Mouse (Mus musculus): ENCODE data around the gene Mxd3. TPM values are rescaled to one million over a fixed set of nuclear protein-coding genes. Genes with fewer than 3 reads are reported as not detected.

The Mxd3 gene
- polyA plus RNA-seq, 1 experiment: 8.6 TPM

DNA sequence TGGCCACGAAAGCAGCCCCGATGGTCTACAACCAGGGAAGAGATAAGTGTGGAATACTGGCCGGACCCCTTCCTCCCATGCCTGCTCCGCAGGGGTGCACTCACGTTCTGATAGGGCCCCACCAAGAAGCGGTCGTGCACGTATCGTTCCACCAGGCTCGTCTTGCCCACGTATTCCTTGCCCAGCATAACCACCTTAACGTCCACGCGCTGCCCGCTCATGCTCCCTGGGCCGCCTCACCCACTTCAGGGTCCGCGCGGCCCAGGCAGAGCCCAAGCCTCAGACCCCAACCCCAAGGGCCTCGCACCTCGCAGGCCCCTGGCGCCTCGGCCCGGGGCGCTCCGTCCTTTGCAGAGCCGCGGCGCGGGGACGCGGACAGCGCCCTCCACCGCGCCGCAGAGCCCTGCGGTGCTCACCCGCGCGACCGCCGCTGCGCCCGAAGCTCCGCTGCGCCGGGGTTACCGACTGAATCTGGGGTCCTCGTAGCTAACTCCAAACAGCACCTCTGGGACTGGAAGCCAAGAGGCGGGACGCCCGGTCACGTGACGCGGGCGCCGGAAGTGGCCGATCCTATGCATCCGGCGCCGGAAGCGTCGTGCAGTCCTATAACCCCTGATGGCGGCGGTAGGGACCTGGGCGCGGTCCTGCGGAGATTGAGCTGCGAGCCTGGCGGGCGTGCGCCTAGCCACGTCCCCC, 8.0 kb downstream of the Mxd3 start, which contains the start of gene Rab24:
Gene Rab24 (minus strand): TSS at position 513 of the 696 bp plus-strand sequence.
- Histone ChIP-seq H3K27ac (ENCODE audit: insufficient read depth, low read depth, low read length) (peak within 1 kb of the TSS; percentile 64), H3K4me3 (ENCODE audit: insufficient read depth, low read length) (peak within 1 kb of the TSS; percentile 99), H3K4me1 (ENCODE audit: control insufficient read depth, insufficient read depth, low read length) (peaks cover 52% of the 10 kb centered on the region)
- TF ChIP-seq POLR2A (IDR thresholded peaks at IDR 0.05; ENCODE audit: borderline replicate concordance, low read depth, low read length) (no peak), CTCF (IDR thresholded peaks at IDR 0.05; ENCODE audit: low read depth, low read length) (no peak)

- Histone ChIP-seq H3K4me3 (ENCODE audit: insufficient read depth, low read length) (peak within 1 kb of the TSS; percentile 99), H3K27ac (ENCODE audit: insufficient read depth, low read depth, low read length) (peak within 1 kb of the TSS; percentile 93), H3K4me1 (ENCODE audit: control insufficient read depth, insufficient read depth, low read length) (peaks cover 52% of the 10 kb centered on the region)
- TF ChIP-seq POLR2A (IDR thresholded peaks at IDR 0.05; ENCODE audit: borderline replicate concordance, low read depth, low read length) (no peak), CTCF (IDR thresholded peaks at IDR 0.05; ENCODE audit: low read depth, low read length) (no peak)
Observed at GRCm38 (mm10) chr13:55319931-55320533, 9.6 kb downstream of the Mxd3 start, which contains the start of gene Prelid1. TSS of gene Prelid1 (plus strand) at chr13:55320500.

GRCm38 (mm10) chr13:55318351-55318750, 11.3 kb downstream of the Mxd3 start:
- TF ChIP-seq CTCF (IDR thresholded peaks at IDR 0.05; ENCODE audit: low read depth, low read length) (no peak), POLR2A (IDR thresholded peaks at IDR 0.05; ENCODE audit: borderline replicate concordance, low read depth, low read length) (no peak)
- Histone ChIP-seq H3K27ac (ENCODE audit: insufficient read depth, low read depth, low read length) (peak overlapping the region; percentile 93), H3K4me3 (ENCODE audit: insufficient read depth, low read length) (no peak overlapping the region), H3K4me1 (ENCODE audit: control insufficient read depth, insufficient read depth, low read length) (peaks cover 45% of the 10 kb centered on the region)

DNA sequence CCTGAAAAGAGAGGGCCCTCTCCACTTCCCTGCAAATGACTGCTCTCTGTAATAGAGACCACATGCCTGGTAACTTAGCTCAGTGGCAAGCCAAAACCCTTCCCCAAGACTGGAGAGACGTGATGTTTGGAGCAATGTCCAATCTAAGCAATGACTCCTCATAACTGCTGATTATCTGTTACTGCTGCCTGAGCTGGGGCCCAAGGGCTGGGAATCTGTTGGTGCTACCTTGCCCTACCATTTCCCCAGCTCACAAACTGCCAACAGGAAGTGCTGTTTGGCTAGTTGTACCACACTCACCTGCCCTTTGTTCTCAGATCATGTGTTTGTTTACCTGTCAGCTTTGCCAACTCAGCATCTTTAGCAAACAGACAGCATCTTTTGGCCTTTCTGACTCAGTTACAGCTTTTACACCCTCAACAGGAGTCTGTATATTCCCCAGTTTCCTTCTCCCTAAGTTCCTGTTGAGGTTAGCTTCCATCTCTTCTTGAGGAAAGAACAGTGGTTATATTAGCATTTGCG, 14.7 kb downstream of the Mxd3 start:
- Histone ChIP-seq H3K4me1 (ENCODE audit: control insufficient read depth, insufficient read depth, low read length) (peaks cover 30% of the 10 kb centered on the region), H3K4me3 (ENCODE audit: insufficient read depth, low read length) (no peak overlapping the region), H3K27ac (ENCODE audit: insufficient read depth, low read depth, low read length) (no peak overlapping the region)
- TF ChIP-seq POLR2A (IDR thresholded peaks at IDR 0.05; ENCODE audit: borderline replicate concordance, low read depth, low read length): no peak
- TF ChIP-seq CTCF (IDR thresholded peaks at IDR 0.05; ENCODE audit: low read depth, low read length): no peak

- peaks cover 14% of the 10 kb centered on the region for H3K4me1 ChIP-seq (ENCODE audit: control insufficient read depth, insufficient read depth, low read length)
- H3K27ac ChIP-seq (ENCODE audit: insufficient read depth, low read depth, low read length): no peak overlapping the region
- no peak overlapping the region for H3K4me3 ChIP-seq (ENCODE audit: insufficient read depth, low read length)
- TF ChIP-seq POLR2A (IDR thresholded peaks at IDR 0.05; ENCODE audit: borderline replicate concordance, low read depth, low read length) (no peak), CTCF (IDR thresholded peaks at IDR 0.05; ENCODE audit: low read depth, low read length) (no peak)
Observed at GRCm38 (mm10) chr13:55313051-55313450, 16.6 kb downstream of the Mxd3 start.

- no peak overlapping the region for H3K27ac ChIP-seq (ENCODE audit: insufficient read depth, low read depth, low read length)
- peaks cover 4% of the 10 kb centered on the region for H3K4me1 ChIP-seq (ENCODE audit: control insufficient read depth, insufficient read depth, low read length)
- H3K4me3 ChIP-seq (ENCODE audit: insufficient read depth, low read length): no peak overlapping the region
- no peak for TF ChIP-seq CTCF (IDR thresholded peaks at IDR 0.05; ENCODE audit: low read depth, low read length)
- TF ChIP-seq POLR2A (IDR thresholded peaks at IDR 0.05; ENCODE audit: borderline replicate concordance, low read depth, low read length): no peak
Observed at GRCm38 (mm10) chr13:55312028-55312630, 17.5 kb downstream of the Mxd3 start.

DNA sequence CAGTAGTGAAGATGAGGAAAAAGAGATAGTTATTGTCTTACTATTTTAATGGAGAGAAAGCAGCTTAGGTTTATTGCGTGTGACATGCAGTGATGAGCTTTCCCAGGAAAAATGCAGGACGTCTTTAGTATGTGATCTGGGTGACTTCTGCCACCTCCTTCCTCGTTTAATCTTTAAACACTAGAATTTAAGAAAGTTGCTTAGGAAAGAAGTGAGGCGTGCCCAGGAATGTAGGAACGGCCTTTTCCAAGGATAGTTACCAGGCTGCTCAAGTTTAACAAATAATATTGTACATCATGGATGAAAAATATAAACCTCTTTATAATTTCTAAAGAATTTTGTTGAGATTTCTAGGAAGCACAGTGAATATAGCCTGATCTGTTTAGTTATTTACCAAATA, 28.7 kb downstream of the Mxd3 start:
- TF ChIP-seq POLR2A (IDR thresholded peaks at IDR 0.05; ENCODE audit: borderline replicate concordance, low read depth, low read length) (no peak), CTCF (IDR thresholded peaks at IDR 0.05; ENCODE audit: low read depth, low read length) (no peak)
- no peaks in the 10 kb centered on the region for H3K4me1 ChIP-seq (ENCODE audit: control insufficient read depth, insufficient read depth, low read length)
- H3K27ac ChIP-seq (ENCODE audit: insufficient read depth, low read depth, low read length): no peak overlapping the region
- no peak overlapping the region for H3K4me3 ChIP-seq (ENCODE audit: insufficient read depth, low read length)

DNA sequence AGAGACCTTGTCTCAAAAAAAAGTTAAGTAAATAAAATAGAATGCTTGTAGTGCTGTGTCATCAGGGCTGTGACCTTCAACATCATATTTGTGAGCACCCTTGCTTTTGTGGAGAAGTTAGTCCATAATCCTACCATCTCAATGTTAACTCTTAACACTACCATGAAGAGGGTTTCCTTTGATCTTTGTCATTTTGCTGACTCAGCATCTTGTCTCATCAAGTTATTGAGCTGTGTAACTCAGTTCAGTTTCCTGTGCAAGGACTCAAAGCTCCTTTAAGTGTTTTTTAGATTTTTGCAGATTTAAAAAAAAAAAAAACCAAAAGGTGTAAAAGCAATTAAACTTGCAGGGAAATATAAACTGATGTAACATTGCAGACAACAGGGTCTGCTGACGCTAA, 32.9 kb downstream of the Mxd3 start:
- Histone ChIP-seq H3K4me3 (ENCODE audit: insufficient read depth, low read length) (no peak overlapping the region), H3K27ac (ENCODE audit: insufficient read depth, low read depth, low read length) (no peak overlapping the region), H3K4me1 (ENCODE audit: control insufficient read depth, insufficient read depth, low read length) (no peaks in the 10 kb centered on the region)
- TF ChIP-seq POLR2A (IDR thresholded peaks at IDR 0.05; ENCODE audit: borderline replicate concordance, low read depth, low read length) (no peak), CTCF (IDR thresholded peaks at IDR 0.05; ENCODE audit: low read depth, low read length) (no peak)

DNA sequence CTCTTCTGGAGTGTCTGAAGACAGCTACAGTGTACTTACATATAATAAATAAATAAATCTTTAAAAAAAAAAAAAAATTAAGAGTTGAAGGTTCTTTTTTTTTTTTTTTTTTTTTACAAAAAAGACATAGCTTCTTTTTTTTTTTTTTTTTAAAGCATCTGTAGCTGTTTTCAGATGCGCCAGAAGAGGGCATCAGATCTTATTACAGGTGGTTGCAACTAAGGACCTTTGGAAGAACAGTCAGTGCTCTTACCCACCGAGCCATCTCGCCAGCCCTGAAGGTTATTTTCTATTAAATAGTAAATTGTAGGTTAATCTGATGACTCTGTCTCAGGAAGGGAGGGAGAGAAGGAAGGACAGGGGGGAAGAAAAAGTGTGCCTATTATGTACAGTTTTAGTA, 40.8 kb downstream of the Mxd3 start:
- no peaks in the 10 kb centered on the region for H3K4me1 ChIP-seq (ENCODE audit: control insufficient read depth, insufficient read depth, low read length)
- TF ChIP-seq CTCF (IDR thresholded peaks at IDR 0.05; ENCODE audit: low read depth, low read length): no peak
- no peak for TF ChIP-seq POLR2A (IDR thresholded peaks at IDR 0.05; ENCODE audit: borderline replicate concordance, low read depth, low read length)
- H3K4me3 ChIP-seq (ENCODE audit: insufficient read depth, low read length): no peak overlapping the region
- no peak overlapping the region for H3K27ac ChIP-seq (ENCODE audit: insufficient read depth, low read depth, low read length)

GRCm38 (mm10) chr13:55277646-55278045, 52.0 kb downstream of the Mxd3 start:
- no peak for TF ChIP-seq POLR2A (IDR thresholded peaks at IDR 0.05; ENCODE audit: borderline replicate concordance, low read depth, low read length)
- no peak for TF ChIP-seq CTCF (IDR thresholded peaks at IDR 0.05; ENCODE audit: low read depth, low read length)
- H3K27ac ChIP-seq (ENCODE audit: insufficient read depth, low read depth, low read length): no peak overlapping the region
- no peak overlapping the region for H3K4me3 ChIP-seq (ENCODE audit: insufficient read depth, low read length)
- no peaks in the 10 kb centered on the region for H3K4me1 ChIP-seq (ENCODE audit: control insufficient read depth, insufficient read depth, low read length)
